Mouse (Mus musculus): ENCODE measurements around the gene Ispd. TPM values are rescaled to one million over a fixed set of nuclear protein-coding genes. Genes with fewer than 3 reads are reported as not detected.

Gene Ispd
- total RNA-seq, 1 experiment from 2014 or later, result not detected

- ATAC-seq (replicated peaks; ENCODE audit: insufficient number of reproducible peaks, low FRiP score, low TSS enrichment, poor library complexity, severe bottlenecking), result no peak
These were observed 74.8 kb downstream of the Ispd start for GRCm38 (mm10) chr12:36456002-36456401.

- ATAC-seq (replicated peaks; ENCODE audit: insufficient number of reproducible peaks, low FRiP score, low TSS enrichment, poor library complexity, severe bottlenecking), result no peak
These were observed 76.5 kb downstream of the Ispd start for GRCm38 (mm10) chr12:36457726-36458125.

GRCm38 (mm10) chr12:36468325-36469044 lies 87.2 kb downstream of the Ispd start:
- no peak for ATAC-seq (replicated peaks; ENCODE audit: insufficient number of reproducible peaks, low FRiP score, low TSS enrichment, poor library complexity, severe bottlenecking)

- no peak for ATAC-seq (replicated peaks; ENCODE audit: insufficient number of reproducible peaks, low FRiP score, low TSS enrichment, poor library complexity, severe bottlenecking)
These were observed 90.2 kb downstream of the Ispd start for GRCm38 (mm10) chr12:36471411-36471810.

- ATAC-seq (replicated peaks; ENCODE audit: insufficient number of reproducible peaks, low FRiP score, low TSS enrichment, poor library complexity, severe bottlenecking), result no peak
These were observed 92.9 kb downstream of the Ispd start for GRCm38 (mm10) chr12:36474171-36474570.

- no peak for ATAC-seq (replicated peaks; ENCODE audit: insufficient number of reproducible peaks, low FRiP score, low TSS enrichment, poor library complexity, severe bottlenecking)
These were observed 94.0 kb downstream of the Ispd start for GRCm38 (mm10) chr12:36475269-36475668.

GRCm38 (mm10) chr12:36476476-36476875 lies 95.2 kb downstream of the Ispd start:
- ATAC-seq (replicated peaks; ENCODE audit: insufficient number of reproducible peaks, low FRiP score, low TSS enrichment, poor library complexity, severe bottlenecking), result no peak

- no peak for ATAC-seq (replicated peaks; ENCODE audit: insufficient number of reproducible peaks, low FRiP score, low TSS enrichment, poor library complexity, severe bottlenecking)
These were observed 96.3 kb downstream of the Ispd start for GRCm38 (mm10) chr12:36477501-36477900.

- no peak for ATAC-seq (replicated peaks; ENCODE audit: insufficient number of reproducible peaks, low FRiP score, low TSS enrichment, poor library complexity, severe bottlenecking)
These were observed 96.7 kb downstream of the Ispd start for GRCm38 (mm10) chr12:36477926-36478325.

- ATAC-seq (replicated peaks; ENCODE audit: insufficient number of reproducible peaks, low FRiP score, low TSS enrichment, poor library complexity, severe bottlenecking), result no peak
These were observed 100.5 kb downstream of the Ispd start for GRCm38 (mm10) chr12:36481742-36482141.

GRCm38 (mm10) chr12:36483346-36483745 lies 102.1 kb downstream of the Ispd start:
- ATAC-seq (replicated peaks; ENCODE audit: insufficient number of reproducible peaks, low FRiP score, low TSS enrichment, poor library complexity, severe bottlenecking), result no peak

- no peak for ATAC-seq (replicated peaks; ENCODE audit: insufficient number of reproducible peaks, low FRiP score, low TSS enrichment, poor library complexity, severe bottlenecking)
These were observed 116.3 kb downstream of the Ispd start for GRCm38 (mm10) chr12:36497565-36497964.

- ATAC-seq (replicated peaks; ENCODE audit: insufficient number of reproducible peaks, low FRiP score, low TSS enrichment, poor library complexity, severe bottlenecking), result no peak
These were observed 126.1 kb downstream of the Ispd start for GRCm38 (mm10) chr12:36507111-36507903.

- no peak for ATAC-seq (replicated peaks; ENCODE audit: insufficient number of reproducible peaks, low FRiP score, low TSS enrichment, poor library complexity, severe bottlenecking)
These were observed 128.8 kb downstream of the Ispd start for GRCm38 (mm10) chr12:36509954-36510642.

- ATAC-seq (replicated peaks; ENCODE audit: insufficient number of reproducible peaks, low FRiP score, low TSS enrichment, poor library complexity, severe bottlenecking), result no peak
These were observed 140.5 kb downstream of the Ispd start for GRCm38 (mm10) chr12:36521774-36522173.

GRCm38 (mm10) chr12:36523515-36523914 lies 142.3 kb downstream of the Ispd start:
- no peak for ATAC-seq (replicated peaks; ENCODE audit: insufficient number of reproducible peaks, low FRiP score, low TSS enrichment, poor library complexity, severe bottlenecking)

GRCm38 (mm10) chr12:36530920-36531319 lies 149.7 kb downstream of the Ispd start:
- no peak for ATAC-seq (replicated peaks; ENCODE audit: insufficient number of reproducible peaks, low FRiP score, low TSS enrichment, poor library complexity, severe bottlenecking)

GRCm38 (mm10) chr12:36531421-36532072 lies 150.3 kb downstream of the Ispd start:
- no peak for ATAC-seq (replicated peaks; ENCODE audit: insufficient number of reproducible peaks, low FRiP score, low TSS enrichment, poor library complexity, severe bottlenecking)

GRCm38 (mm10) chr12:36532525-36532924 lies 151.3 kb downstream of the Ispd start:
- no peak for ATAC-seq (replicated peaks; ENCODE audit: insufficient number of reproducible peaks, low FRiP score, low TSS enrichment, poor library complexity, severe bottlenecking)

All from monocyte, adult 5-6 weeks (primary cell).